Mouse (Mus musculus): ENCODE results near the gene Clca4a.
"Not testable (repeated sequence)": the region's sequence is repeated elsewhere in the genome, so short reads cannot be mapped to it uniquely, and the experiment has no call there.

GRCm38 (mm10) chr3:144933625-144934024, 41.2 kb downstream of the Clca4a start:
- not testable (repeated sequence) for TF ChIP-seq GATA1, TAL1 (IDR thresholded peaks at IDR 0.05; ENCODE audit: low read length)

Data from erythroblast, embryonic 14.5 days (primary cell).